Mouse (Mus musculus) heart, adult 2 months (tissue): ENCODE results near the gene Gcnt2. TPM values are rescaled to one million over a fixed set of nuclear protein-coding genes. Genes with fewer than 3 reads are reported as not detected.
A peak's percentile ranks its signal among the peaks of the same experiment; 100 is the strongest.
"Not testable (repeated sequence)": the region's sequence is repeated elsewhere in the genome, so short reads cannot be mapped to it uniquely, and the experiment has no call there.

Experiments
- DNase-seq, 2 experiments: peaks; one replicate each; pipeline ENCODE4 v3.0.0; 2021
- H3K27ac ChIP-seq: fragments of 200-600 bp; 2 replicates; pipeline ENCODE4 v1.8.1; 2022
- H3K27me3 ChIP-seq: fragments of 200-500 bp; 2 replicates; pipeline ENCODE4 v1.6.1; 2012; ENCODE audit warnings: mild to moderate bottlenecking, low read length, inconsistent platforms, mixed read lengths; ENCODE audit not compliant: control insufficient read depth, insufficient read depth
- H3K36me3 ChIP-seq: fragments of 200-500 bp; 2 replicates; pipeline ENCODE4 v1.6.1; 2012; ENCODE audit warnings: low read length, inconsistent platforms; ENCODE audit not compliant: control insufficient read depth, insufficient read depth
- H3K4me1 ChIP-seq: fragments of 200-500 bp; 2 replicates; pipeline ENCODE4 v1.6.1; 2011; ENCODE audit warnings: low read length; ENCODE audit not compliant: control insufficient read depth, insufficient read depth
- H3K4me3 ChIP-seq: fragments of 200-600 bp; 2 replicates; pipeline ENCODE4 v1.8.1; 2022
- H3K79me2 ChIP-seq: fragments of 200-500 bp; replicated peaks from 2 replicates; pipeline ENCODE4 v1.6.1; 2012; ENCODE audit warnings: mild to moderate bottlenecking, inconsistent platforms, low read length, moderate library complexity, mixed read lengths; ENCODE audit not compliant: control insufficient read depth, insufficient read depth
- H3K9ac ChIP-seq: fragments of 200-500 bp; 2 replicates; pipeline ENCODE4 v1.6.1; 2012; ENCODE audit warnings: low read depth, mild to moderate bottlenecking, control low read depth, inconsistent platforms, low read length, mixed read lengths
- CTCF ChIP-seq: fragments of 200-600 bp; IDR thresholded peaks from 2 replicates; pipeline ENCODE4 v1.8.1; 2022; ENCODE audit warnings: antibody characterized with exemption, mild to moderate bottlenecking, moderate library complexity
- EP300 ChIP-seq: fragments of 200-500 bp; IDR thresholded peaks from 2 replicates; pipeline ENCODE4 v1.6.1; 2011; ENCODE audit warnings: low read depth, low read length, control low read depth; ENCODE audit not compliant: insufficient read depth
- POLR2A ChIP-seq: fragments of 200-500 bp; IDR thresholded peaks from 2 replicates; pipeline ENCODE4 v1.6.1; 2011; ENCODE audit warnings: mild to moderate bottlenecking, low read depth, low read length, control low read depth; ENCODE audit not compliant: insufficient read depth
- WGBS: fragments of 180-500 bp; shearing (Covaris S2); methylation state at CpG from one replicate; pipeline ENCODE4 v1.1.7; 2018; 5-methylcytosine and 5-hydroxymethylcytosine counted together
- intact Hi-C: fragments of 180-260 bp; cut with DNase I; formaldehyde crosslinking; loops from one replicate; pipeline ENCODE4 v1.15.1; 2025
- polyA plus RNA-seq: library from polyadenylated mRNA; depleted of rRNA; stranded (reverse); fragments of >200 nt; gene quantifications from 2 replicates; pipeline ENCODE4 v1.2.3, GENCODE M21; 2012
- total RNA-seq, 2 experiments: library from RNA; stranded (reverse); gene quantifications; 2 replicates each; pipeline ENCODE4 v1.2.3; 2021

Gene Gcnt2
- total and polyA plus RNA-seq, 3 experiments, result 2.7 to 10.4 (median 8.5) TPM

- Histone ChIP-seq H3K27ac (no peak overlapping the region; the same call in 1 of the 2 replicates), H3K9ac (no peak overlapping the region), H3K4me3 (no peak overlapping the region), H3K79me2 (no peaks in the 10 kb centered on the region), H3K4me1 (peaks cover 4% of the 10 kb centered on the region; the same call in 1 of the 2 replicates), H3K27me3 (no peaks in the 10 kb centered on the region), H3K36me3 (no peaks in the 10 kb centered on the region)
- DNase-seq, result peak; percentile 43 to 53
- intact Hi-C loops, result loop anchor here (2.0 to 5.0 kb wide), 2 partner anchors 61 to 190 kb away; no protein-coding TSS in a partner anchor
- TF ChIP-seq POLR2A (no peak), CTCF (peak; percentile 84)
- WGBS, result 45% methylated on average over 7 of the region's 7 CpGs
Observed at GRCm38 (mm10) chr13:40977609-40978008, 118.1 kb downstream of the Gcnt2 start.

GRCm38 (mm10) chr13:40978652-40979051, 119.1 kb downstream of the Gcnt2 start:
- WGBS, result 29% methylated on average over 4 of the region's 4 CpGs
- Histone ChIP-seq H3K27me3 (no peaks in the 10 kb centered on the region), H3K4me3 (no peak overlapping the region), H3K9ac (no peak overlapping the region), H3K36me3 (no peaks in the 10 kb centered on the region), H3K4me1 (peaks cover 4% of the 10 kb centered on the region; the same call in 1 of the 2 replicates), H3K79me2 (no peaks in the 10 kb centered on the region), H3K27ac (peak overlapping the region; percentile 81)
- intact Hi-C loops, result loop anchor here (1.0 to 5.0 kb wide), 2 partner anchors 133 to 191 kb away; no protein-coding TSS in a partner anchor
- TF ChIP-seq POLR2A (no peak), CTCF (no peak), EP300 (no peak)
- DNase-seq, result peak in 1 of 2 experiments; percentile 17

- peak in 1 of 2 experiments; percentile 11 for DNase-seq
- no peak overlapping the region for H3K4me3 ChIP-seq
- H3K79me2 ChIP-seq, result no peaks in the 10 kb centered on the region
- no peaks in the 10 kb centered on the region for H3K36me3 ChIP-seq
- peak overlapping the region; percentile 81 for H3K27ac ChIP-seq
- peaks cover 4% of the 10 kb centered on the region; the same call in 1 of the 2 replicates for H3K4me1 ChIP-seq
- H3K27me3 ChIP-seq, result no peaks in the 10 kb centered on the region
- intact Hi-C loops, result loop anchor here (1.0 to 5.0 kb wide), 2 partner anchors 134 to 192 kb away; no protein-coding TSS in a partner anchor
- 23% methylated on average over 2 of the region's 2 CpGs for WGBS
- TF ChIP-seq EP300 (0 out of 2 replicates have a peak, but pooled peaks have one; percentile 61), POLR2A (no peak), CTCF (peak; percentile 64)
- no peak overlapping the region for H3K9ac ChIP-seq
Observed at GRCm38 (mm10) chr13:40979321-40979720, 119.8 kb downstream of the Gcnt2 start.

- intact Hi-C loops, result no loop called here
- H3K4me1 ChIP-seq, result peaks cover 4% of the 10 kb centered on the region; the same call in 1 of the 2 replicates
- 74% methylated on average over 1 of the region's 1 CpGs for WGBS
- TF ChIP-seq EP300, result no peak
- TF ChIP-seq CTCF, result no peak
- TF ChIP-seq POLR2A, result no peak
- no peaks in the 10 kb centered on the region for H3K36me3 ChIP-seq
- no peaks in the 10 kb centered on the region for H3K27me3 ChIP-seq
- no peak overlapping the region for H3K4me3 ChIP-seq
- no peak overlapping the region for H3K27ac ChIP-seq
- H3K79me2 ChIP-seq, result no peaks in the 10 kb centered on the region
- no peak for DNase-seq
- no peak overlapping the region for H3K9ac ChIP-seq
Observed at GRCm38 (mm10) chr13:40982759-40983158, 123.2 kb downstream of the Gcnt2 start.

GRCm38 (mm10) chr13:40986081-40986480, 126.5 kb downstream of the Gcnt2 start:
- no peaks in the 10 kb centered on the region for H3K36me3 ChIP-seq
- intact Hi-C loops, result no loop called here
- no peaks in the 10 kb centered on the region for H3K27me3 ChIP-seq
- TF ChIP-seq POLR2A (no peak), EP300 (no peak), CTCF (no peak)
- H3K4me1 ChIP-seq, result no peaks in the 10 kb centered on the region
- no peak for DNase-seq
- WGBS, result 93% methylated on average over 5 of the region's 5 CpGs
- no peak overlapping the region for H3K4me3 ChIP-seq
- no peaks in the 10 kb centered on the region for H3K79me2 ChIP-seq
- H3K27ac ChIP-seq, result no peak overlapping the region
- no peak overlapping the region for H3K9ac ChIP-seq

GRCm38 (mm10) chr13:40987608-40988303, 128.2 kb downstream of the Gcnt2 start:
- H3K27me3 ChIP-seq, H3K79me2 ChIP-seq, H3K4me1 ChIP-seq, DNase-seq, H3K27ac ChIP-seq, H3K4me3 ChIP-seq, H3K9ac ChIP-seq, H3K36me3 ChIP-seq, intact Hi-C loops: not testable (repeated sequence)
- peak; percentile 23; the same call in 1 of the 2 replicates for TF ChIP-seq CTCF
- WGBS, result 64% methylated on average over 4 of the region's 4 CpGs
